Mouse (Mus musculus): ENCODE measurements around the gene Trir. TPM values are rescaled to one million over a fixed set of nuclear protein-coding genes. Genes with fewer than 3 reads are reported as not detected.
A peak's percentile ranks its signal among the peaks of the same experiment; 100 is the strongest.

Gene Trir
- total RNA-seq, 1 experiment from 2014 or later: 294 TPM

DNA sequence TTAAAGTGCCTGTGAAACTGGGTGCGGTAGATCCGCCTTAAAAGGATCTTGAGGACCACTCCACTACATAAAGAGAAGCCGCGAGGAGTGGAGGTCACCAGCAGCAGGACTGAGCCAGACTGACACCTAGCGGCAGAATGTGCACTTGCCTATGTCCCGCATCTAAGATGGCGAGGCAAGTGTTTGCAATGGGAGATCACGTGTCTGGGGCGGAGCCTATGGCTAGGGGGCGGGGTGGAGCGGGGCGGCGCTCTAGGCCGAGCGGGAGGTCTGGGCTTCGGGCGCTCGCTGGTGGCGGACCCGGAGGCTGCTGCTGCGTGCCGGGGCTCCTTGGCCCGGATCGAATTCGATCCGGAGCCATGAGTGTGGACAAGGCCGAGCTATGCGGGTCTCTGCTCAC lies 36.3 kb upstream of the Trir start, which contains the start of gene Hook2:
Gene Hook2, plus strand, starts transcription at position 255 of the 400 bp plus-strand sequence.
- ATAC-seq (replicated peaks; ENCODE audit: insufficient number of reproducible peaks, low FRiP score, low TSS enrichment, poor library complexity, severe bottlenecking): peak; percentile 78

DNA sequence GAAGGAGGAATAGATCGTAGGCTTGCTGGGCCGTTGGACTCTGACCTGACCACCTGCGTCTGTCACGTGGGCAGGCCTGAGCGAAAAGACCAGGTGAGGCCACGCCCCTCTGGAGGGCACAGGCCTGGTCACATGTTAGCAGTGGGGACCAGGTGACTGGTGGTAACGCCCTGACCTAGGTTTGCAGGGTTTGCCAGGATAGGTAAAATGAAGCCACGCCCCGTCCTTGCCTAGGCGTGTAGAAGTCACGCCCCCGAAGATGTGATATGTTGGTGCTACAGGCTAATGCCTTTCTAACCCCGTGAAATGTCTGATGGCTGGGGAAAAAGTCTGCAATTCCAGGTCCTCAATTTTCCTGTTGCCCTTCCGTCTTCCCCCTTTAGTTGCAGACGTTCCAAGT lies 35.8 kb upstream of the Trir start:
- ATAC-seq (replicated peaks; ENCODE audit: insufficient number of reproducible peaks, low FRiP score, low TSS enrichment, poor library complexity, severe bottlenecking): 0 out of 2 replicates have a peak, but pooled peaks have one; percentile 5

DNA sequence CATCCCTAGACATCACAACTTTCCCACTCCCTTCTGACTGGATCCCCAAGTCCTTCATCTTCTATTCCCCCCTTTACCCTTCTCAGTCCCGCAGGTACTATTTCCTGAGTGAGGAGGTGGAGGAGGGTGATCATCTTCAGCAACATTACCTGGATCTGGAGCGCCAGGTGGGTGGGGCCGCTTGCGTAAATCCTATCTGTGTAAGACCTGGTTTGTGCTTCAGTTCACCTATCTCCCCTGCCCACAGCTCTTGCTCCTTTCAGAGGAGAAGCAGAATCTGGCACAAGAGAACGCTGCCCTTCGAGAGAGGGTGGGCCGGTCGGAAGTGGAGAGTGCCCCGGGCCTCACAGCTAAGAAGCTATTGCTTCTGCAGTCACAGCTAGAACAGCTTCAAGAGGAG lies 32.2 kb upstream of the Trir start:
- no peak for ATAC-seq (replicated peaks; ENCODE audit: insufficient number of reproducible peaks, low FRiP score, low TSS enrichment, poor library complexity, severe bottlenecking)

DNA sequence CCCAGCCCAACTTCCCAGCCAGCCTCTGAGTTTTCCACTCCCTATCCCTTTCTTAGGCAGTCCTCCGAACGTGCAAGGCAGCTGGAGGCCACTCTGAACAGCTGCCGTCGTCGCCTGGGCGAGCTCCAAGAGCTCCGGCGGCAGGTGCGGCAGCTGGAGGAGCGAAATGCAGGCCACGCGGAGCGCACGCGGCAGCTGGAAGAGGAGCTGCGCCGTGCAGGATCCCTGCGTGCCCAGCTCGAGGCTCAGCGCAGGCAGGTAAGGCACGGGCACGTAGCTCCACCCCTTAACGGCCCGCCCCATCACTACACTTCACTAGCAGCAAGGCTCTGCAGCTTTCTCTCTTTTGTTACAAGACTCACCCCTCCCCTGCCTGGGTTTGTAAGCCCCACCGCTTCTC lies 30.9 kb upstream of the Trir start:
- ATAC-seq (replicated peaks; ENCODE audit: insufficient number of reproducible peaks, low FRiP score, low TSS enrichment, poor library complexity, severe bottlenecking): no peak

DNA sequence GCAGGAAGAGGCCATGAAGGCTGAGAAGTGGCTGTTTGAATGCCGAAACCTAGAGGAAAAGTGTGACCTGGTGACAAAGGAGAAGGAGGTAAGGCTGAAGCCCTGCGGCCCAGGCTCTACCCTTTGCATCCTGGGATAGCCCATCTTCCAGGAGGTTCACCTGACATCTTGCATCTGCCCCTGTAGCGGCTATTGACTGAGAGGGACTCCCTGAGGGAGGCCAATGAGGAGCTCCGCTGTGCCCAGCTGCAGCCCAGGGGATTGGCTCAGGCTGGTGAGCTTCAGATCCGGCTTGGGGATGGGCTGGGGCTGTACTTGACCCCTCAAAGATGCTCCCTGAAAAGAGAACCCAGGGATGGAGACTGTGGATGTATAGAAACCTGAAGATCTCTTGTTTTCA lies 29.6 kb upstream of the Trir start:
- ATAC-seq (replicated peaks; ENCODE audit: insufficient number of reproducible peaks, low FRiP score, low TSS enrichment, poor library complexity, severe bottlenecking): no peak

DNA sequence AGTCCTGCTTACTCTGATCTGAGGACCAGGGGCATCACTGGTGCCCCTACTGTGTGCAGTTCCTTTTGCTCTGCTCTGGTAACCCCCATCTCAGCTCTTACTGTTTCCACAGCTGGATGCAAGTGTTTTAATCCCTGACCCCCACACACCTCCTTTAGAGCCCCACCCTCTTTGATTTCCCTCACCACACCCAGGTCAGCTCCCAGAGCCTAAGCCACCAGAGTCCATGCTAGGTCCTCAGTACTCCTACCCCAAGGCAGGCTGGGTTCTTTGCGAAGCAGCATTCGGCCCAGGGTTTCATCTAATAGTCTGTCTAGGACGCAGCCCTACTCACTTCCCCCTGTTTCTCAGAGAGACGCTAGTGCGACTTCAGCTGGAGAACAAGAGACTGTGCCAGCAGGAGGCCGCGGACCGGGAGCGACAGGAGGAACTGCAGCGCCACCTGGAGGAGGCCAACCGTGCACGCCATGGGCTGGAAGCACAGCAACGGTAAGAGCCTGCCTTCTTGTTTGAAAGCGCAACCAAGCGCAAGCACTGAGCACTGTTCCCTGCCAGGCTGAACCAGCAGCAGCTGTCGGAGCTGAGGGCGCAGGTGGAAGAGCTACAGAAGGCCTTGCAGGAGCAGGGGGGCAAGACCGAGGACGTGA lies 28.9 kb upstream of the Trir start:
- peak; percentile 92 for ATAC-seq (replicated peaks; ENCODE audit: insufficient number of reproducible peaks, low FRiP score, low TSS enrichment, poor library complexity, severe bottlenecking)

DNA sequence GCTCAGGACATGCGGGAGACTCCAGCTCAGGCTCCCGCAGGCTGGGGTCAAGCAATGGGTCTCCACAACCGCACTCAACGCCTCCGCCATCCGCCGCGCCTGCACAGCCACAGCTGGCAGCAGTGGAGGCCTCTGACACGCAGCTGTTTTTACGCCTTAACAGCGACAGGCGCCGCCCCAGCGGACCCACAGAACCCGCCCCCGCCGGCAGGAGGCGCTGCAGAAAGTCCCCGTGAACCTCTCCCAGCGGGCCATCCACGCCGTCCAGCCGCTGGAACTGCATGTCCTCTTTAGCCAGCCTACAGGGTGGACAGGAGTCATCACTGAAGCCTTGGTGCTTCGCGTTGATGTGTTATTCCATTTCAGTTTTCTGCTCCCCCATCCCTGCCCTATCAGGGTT lies 18.9 kb upstream of the Trir start:
- no peak for ATAC-seq (replicated peaks; ENCODE audit: insufficient number of reproducible peaks, low FRiP score, low TSS enrichment, poor library complexity, severe bottlenecking)

DNA sequence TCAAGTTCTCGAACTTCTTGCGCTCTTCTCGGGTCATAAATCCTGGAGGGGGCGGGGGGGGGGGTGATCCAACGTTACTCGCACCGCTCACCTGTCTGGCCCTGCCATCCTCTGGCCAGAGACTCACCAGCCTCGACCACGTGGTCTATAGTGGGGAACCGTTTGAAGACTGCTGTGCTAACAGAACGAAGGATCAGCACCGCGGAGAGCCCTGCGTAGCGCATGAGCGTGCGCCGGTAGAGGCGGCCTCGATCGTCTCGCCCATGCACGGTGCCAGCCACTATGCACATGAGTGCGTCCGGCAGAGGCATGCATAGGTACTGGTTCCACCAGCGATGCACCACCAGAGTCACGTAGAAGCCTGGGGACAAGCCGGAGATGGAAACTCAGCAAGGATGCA lies 15.4 kb upstream of the Trir start:
- ATAC-seq (replicated peaks; ENCODE audit: insufficient number of reproducible peaks, low FRiP score, low TSS enrichment, poor library complexity, severe bottlenecking): no peak

DNA sequence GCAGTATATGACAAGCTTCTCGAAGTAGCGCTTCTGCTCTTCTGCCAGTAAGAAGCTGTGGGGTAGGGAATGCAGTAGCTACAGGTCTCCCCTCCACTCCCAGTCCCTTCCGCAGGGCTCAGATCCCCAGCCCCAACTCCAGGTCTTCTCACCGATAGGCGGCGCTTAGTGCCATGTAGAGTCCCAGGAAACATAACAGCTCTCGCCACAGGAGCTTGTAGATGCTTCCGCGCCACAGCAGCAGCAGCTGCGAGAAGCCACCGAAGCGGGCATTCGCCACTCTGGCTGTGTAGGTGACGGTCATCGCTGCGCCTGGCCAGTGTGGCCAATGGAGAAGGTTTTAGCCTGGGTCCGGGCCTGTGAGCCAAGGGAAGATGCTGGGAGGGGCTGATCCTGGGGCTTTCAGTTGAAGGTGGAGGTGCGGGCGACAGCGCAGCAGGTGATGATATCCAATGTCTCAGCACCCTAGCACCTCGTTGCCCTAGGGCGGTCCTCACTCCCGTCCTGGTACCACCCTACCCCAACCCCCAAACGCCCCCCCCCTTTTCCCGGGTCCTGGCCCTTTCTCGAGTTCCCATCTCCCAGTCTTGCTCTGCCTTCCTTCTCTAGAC lies 13.3 kb upstream of the Trir start:
- ATAC-seq (replicated peaks; ENCODE audit: insufficient number of reproducible peaks, low FRiP score, low TSS enrichment, poor library complexity, severe bottlenecking): peak; percentile 74

DNA sequence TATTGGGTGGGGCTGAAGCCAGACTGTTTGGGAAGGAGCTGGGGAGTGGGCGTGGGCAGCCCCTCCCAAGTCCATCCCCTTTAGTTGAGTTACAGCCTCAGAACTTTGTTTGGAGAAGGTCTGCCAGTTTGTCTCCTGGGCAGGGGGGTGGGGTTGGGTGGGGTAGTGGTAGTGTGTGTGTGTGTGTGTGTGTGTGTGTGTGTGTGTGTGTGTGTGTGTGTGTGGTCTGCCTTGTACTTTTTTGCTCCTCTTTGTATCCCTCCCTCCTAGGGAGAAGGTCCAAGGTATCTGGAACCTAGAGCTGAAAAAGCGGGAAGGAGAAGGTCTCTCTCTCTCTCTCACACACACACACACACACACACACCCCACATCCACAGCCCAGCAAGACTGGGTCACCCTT lies 12.2 kb upstream of the Trir start, which contains the start of gene Best2:
Gene Best2, minus strand, starts transcription at position 101 of the 400 bp plus-strand sequence.
- no peak for ATAC-seq (replicated peaks; ENCODE audit: insufficient number of reproducible peaks, low FRiP score, low TSS enrichment, poor library complexity, severe bottlenecking)

DNA sequence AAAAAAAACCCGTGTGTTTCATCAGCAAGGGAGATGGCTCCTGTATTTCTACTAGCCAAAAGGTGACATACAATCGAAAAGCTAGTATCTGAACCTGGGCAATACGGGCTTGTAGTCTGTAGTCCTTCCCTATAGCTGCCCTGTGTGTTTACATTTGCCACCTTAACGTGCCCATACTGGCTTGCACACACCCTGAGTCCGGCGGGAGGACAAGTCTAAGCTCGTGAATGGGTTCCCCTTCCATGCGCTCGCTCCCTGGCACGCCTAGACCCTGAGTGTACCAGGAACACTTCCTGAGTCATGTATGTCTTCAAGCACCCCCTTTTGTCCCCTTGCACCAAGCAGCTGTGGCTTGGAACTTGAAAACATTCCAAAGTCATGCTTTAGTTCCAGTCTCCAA lies 9.9 kb upstream of the Trir start:
- ATAC-seq (replicated peaks; ENCODE audit: insufficient number of reproducible peaks, low FRiP score, low TSS enrichment, poor library complexity, severe bottlenecking): no peak

DNA sequence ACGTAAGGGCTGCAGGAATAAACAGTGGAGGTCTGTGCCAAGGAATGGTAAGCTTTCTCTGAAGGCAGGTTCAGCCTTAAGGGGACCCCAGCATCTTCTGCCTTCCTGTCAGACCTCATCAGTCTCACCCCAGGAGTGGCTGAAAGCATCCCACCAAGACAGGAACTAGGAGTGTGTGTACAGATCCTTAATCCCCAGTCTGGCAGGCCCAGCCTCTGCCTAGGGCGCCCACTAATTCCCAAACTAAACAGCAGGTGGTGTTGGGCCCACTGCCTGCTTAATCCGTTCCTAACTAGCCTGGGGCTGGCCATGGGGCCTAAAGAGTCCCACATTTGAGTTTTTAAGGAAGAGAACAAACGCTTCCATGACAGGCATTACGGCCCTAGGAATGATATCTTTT lies 9.4 kb upstream of the Trir start:
- no peak for ATAC-seq (replicated peaks; ENCODE audit: insufficient number of reproducible peaks, low FRiP score, low TSS enrichment, poor library complexity, severe bottlenecking)

DNA sequence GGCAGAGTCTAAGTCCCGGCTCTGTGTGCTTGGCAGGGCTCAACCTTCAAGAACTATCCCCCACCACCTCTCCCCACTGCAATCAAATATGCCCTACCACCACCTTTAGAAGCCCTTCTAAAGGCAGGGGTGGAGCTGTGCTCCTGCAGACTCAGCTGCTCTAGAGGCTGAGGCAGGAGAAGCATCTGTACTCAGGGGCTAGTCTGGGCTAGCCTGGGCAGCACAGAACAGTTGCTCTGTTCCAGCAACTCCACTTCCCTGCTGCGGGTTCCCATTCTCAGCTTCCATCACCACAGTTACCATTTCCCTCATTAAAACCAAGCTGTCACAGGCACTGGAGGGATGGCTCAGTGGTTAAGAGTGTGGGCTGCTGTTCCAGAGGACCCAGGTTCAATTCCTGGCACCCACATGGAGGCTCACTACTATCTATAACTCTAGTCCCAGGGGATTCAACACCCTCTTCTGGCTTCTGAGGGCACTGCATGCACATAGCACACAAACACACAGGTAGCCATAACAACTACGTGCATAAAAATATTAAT lies 5.0 kb upstream of the Trir start:
- no peak for ATAC-seq (replicated peaks; ENCODE audit: insufficient number of reproducible peaks, low FRiP score, low TSS enrichment, poor library complexity, severe bottlenecking)

DNA sequence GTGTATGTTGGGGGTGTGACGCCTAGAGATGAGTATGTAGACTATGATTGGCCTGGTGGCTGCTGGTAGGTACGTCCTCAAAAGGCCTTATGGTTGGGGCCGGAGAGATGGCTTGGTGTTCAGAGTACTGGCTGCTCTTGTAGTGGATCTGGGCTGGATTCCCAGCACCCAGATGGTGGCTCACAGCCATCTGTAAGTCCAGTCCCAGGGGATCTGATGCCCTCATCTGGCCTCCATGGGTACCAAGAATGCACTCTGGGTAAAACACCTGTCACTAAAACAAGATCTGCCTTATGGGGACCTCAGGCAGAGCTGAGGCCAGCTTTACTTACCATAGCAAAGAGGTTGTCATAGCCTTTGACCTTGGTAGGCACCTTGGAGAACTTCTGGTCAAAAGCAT lies 2.8 kb upstream of the Trir start:
- no peak for ATAC-seq (replicated peaks; ENCODE audit: insufficient number of reproducible peaks, low FRiP score, low TSS enrichment, poor library complexity, severe bottlenecking)

DNA sequence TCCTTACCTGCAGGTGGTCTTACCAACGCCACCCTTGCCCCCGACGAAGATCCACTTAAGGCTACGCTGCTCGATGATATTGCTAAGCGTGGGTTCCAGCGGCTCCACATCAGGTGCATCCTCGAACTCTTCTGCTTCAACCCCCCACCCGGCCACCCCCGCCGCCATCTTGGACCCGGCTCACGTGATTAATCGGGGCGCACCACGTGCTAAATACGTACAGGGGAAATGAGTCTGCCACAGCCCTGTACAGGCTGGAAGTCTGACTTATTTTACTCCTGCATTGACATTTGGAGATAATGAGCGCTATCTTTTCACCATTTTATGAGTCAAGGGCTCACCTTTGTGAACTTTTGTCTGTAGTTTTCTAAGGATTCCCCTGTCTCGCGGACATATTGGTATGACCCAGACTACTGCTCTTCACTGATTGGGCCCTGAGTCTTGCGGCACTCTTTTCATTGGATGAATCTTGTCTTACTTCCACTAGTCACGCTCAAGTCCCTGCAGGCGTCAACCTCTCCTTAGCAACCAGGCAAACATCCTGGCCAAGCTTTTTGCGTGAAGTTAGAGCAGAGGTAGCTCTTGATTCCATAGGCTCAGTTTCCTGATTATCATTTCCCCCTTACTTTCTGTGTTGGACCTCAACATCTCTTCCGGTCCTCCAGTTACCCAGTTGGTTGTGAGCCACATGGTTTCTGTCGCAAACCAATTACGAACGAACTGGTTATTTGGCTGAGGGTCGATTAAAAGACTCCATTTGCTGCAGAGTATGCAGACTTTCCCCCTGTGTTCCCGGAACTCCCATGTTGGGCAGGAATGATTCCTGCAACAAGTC lies 1.3 kb upstream of the Trir start, which contains the start of gene Asna1:
Gene Asna1, minus strand, starts transcription at position 184 of the 835 bp plus-strand sequence.
- ATAC-seq (replicated peaks; ENCODE audit: insufficient number of reproducible peaks, low FRiP score, low TSS enrichment, poor library complexity, severe bottlenecking): peak; percentile 86

DNA sequence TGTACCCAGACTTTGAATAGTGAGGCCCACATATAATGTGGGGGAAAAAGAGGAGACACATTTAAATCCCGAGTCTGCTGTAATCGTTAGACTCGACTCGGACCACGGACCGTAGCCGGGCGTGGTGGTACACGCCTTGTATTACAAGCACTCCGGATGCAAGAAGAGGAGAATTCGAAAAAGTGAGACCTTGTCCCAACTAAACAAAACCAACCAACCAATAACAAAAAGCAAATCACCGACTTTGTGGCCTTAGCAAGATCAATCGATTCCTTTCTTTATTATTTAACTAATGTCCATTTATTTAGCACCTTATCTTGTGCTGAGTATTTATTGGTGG lies 863 bp downstream of the Trir start:
- no peak for ATAC-seq (replicated peaks; ENCODE audit: insufficient number of reproducible peaks, low FRiP score, low TSS enrichment, poor library complexity, severe bottlenecking)

DNA sequence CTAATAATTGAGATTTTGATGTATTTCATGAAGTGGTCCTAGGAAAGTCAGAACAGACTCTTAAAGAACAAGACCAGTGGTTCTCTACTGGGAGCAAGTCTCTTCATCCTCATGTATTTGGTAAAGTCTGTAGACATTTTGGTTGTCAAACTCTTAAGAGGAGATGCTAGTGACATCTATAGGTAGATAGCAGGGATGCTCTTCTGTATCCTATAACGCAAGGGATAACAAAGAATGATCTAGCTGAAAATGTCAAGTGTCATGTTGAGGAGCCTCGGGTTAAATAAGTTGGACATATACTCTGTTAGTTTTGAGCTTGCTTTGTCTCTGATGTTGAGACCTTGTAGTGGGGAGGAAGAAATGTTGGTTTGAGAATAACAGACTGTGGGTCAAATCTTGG lies 1.3 kb downstream of the Trir start:
- no peak for ATAC-seq (replicated peaks; ENCODE audit: insufficient number of reproducible peaks, low FRiP score, low TSS enrichment, poor library complexity, severe bottlenecking)

DNA sequence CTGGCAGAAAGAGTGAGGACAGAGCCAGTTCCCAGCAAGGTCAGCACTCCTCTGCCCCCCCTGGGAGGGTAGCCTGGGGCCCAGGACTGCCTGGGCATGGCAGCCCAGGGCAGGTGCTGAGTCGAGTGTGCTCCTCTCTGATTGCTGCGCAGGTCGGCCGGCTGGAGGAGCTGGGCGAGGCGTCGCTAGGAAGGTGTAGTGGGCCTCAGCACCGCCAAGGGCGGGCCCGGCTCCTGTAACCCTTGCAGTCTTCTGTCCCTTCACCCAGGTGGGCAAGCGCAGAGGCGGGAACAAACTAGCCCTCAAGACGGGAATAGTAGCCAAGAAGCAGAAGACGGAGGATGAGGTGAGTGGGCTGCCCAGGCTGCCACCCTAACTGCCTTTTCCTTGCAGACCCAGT lies 2.6 kb downstream of the Trir start:
- no peak for ATAC-seq (replicated peaks; ENCODE audit: insufficient number of reproducible peaks, low FRiP score, low TSS enrichment, poor library complexity, severe bottlenecking)

DNA sequence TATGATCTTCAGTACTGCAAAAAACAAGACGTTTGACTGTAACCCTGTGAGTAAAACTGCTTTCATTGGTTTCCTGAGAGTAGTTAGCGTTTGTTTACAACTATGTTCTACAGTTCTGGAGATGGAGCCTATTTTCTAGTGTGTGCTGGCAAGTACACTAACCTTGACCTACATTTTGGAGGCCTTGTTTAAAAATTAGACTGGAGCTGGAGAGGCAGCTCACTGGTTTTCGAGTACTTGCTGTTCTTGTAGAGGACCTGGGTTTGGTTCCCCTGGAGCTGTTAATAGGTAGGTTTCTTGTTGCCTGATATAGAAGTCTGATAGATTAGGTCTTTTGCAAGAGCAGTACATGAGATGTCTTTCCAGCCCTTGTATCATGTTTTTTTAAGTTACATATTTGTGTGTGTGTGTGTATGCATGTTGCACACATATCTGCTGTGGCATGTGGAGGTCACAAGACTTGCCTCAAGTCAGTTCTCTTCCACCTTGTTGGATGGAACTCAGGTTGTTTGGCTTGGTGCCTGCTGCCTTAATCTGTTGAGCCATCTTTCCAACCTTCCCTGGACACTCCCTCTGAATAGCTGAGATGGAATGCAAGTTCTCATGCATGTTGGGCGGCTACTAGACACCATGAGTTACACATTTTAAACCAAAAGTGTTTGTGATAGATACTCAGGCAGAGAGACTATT lies 6.1 kb downstream of the Trir start:
- no peak for ATAC-seq (replicated peaks; ENCODE audit: insufficient number of reproducible peaks, low FRiP score, low TSS enrichment, poor library complexity, severe bottlenecking)

Measured in monocyte, adult 5-6 weeks (primary cell).